Mouse (Mus musculus): Measurements from ENCODE around the gene Cenpe. TPM values are rescaled to one million over a fixed set of nuclear protein-coding genes. Genes with fewer than 3 reads are reported as not detected.

Cenpe gene
- total and polyA plus RNA-seq, 3 experiments, result 3.6 to 183 (median 58.3) TPM

DNA sequence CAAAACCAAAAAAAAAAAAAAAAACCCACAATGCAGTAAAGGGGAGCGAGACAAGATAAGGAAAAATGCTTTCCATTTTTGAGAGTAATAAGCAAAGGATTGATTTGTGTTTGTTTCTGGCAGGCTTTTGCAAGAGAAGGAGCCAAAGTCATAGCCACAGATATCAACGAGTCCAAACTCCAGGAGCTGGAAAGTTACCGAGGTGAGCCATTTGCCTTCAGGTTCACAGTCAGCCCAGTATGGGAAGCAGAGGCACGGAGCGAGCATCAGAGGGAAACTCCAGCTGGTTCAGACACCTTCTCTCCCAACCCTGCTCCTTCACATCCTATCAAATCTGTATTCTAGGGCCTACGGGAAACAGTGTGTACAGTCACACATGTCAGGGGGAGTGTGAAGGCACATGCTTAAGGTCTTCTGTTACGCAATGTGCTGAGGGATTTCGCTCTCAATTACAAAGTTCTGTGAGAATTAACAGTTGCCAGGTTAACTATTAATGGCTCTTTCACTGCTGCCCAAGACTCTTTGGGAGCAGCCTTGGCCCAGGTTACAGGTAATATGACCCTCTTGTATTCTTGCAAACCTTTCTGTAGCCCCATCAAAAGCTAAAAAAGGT is 75.9 kb downstream of the Cenpe start:
- DNase-seq (ENCODE audit: low spot score) (no peak), ATAC-seq (ENCODE audit: extremely low read depth, insufficient number of reproducible peaks, low FRiP score, poor library complexity, severe bottlenecking) (no peak)
- no peak for TF ChIP-seq GATA2 (IDR thresholded peaks at IDR 0.05; ENCODE audit: borderline replicate concordance, low read depth, low read length)
- no peak for TF ChIP-seq POLR2AphosphoS5 (IDR thresholded peaks at IDR 0.05; ENCODE audit: insufficient replicate concordance, low read depth, low read length)
- TF ChIP-seq GATA1 (IDR thresholded peaks at IDR 0.05; ENCODE audit: borderline replicate concordance, low read length), result no peak
- TF ChIP-seq CTCF (IDR thresholded peaks at IDR 0.05; ENCODE audit: low read depth, low read length), result no peak
- no peak for TF ChIP-seq TAL1 (conservative IDR thresholded peaks at IDR 0.05; ENCODE audit: low read depth, low read length)
- Histone ChIP-seq H3K4me1 (ENCODE audit: insufficient read depth, low read depth, low read length) (no peaks in the 10 kb centered on the region), H3K4me3 (ENCODE audit: low read depth, low read length) (no peak overlapping the region), H3K27me3 (ENCODE audit: insufficient read depth, low read length) (peaks cover 9% of the 10 kb centered on the region), H3K36me3 (replicated peaks) (no peaks in the 10 kb centered on the region), H3K9me3 (replicated peaks) (no peaks in the 10 kb centered on the region)

DNA sequence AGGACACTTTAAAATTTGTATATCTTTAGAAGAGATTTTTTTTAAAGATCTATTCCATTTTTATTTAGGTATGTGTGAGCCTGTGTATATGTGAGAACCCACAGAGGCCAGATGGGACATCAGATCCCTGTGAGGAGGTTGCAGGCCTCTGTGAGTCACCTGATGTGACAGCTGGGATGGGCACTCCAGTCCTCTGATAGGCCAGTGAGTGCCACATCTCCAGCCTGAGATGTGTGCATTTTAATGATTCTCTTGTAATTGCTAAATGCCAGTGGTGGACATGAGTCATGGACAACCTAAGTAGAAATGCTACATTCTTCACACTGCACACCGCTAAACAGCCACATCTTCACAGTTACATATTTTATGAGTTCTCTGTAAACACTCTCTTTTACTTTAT is 76.8 kb downstream of the Cenpe start:
- DNase-seq (ENCODE audit: low spot score), result no peak
- no peak for TF ChIP-seq POLR2AphosphoS5 (IDR thresholded peaks at IDR 0.05; ENCODE audit: insufficient replicate concordance, low read depth, low read length)
- no peak for TF ChIP-seq GATA1 (IDR thresholded peaks at IDR 0.05; ENCODE audit: borderline replicate concordance, low read length)
- TF ChIP-seq GATA2 (IDR thresholded peaks at IDR 0.05; ENCODE audit: borderline replicate concordance, low read depth, low read length), result no peak
- TF ChIP-seq CTCF (IDR thresholded peaks at IDR 0.05; ENCODE audit: low read depth, low read length), result no peak
- no peak for TF ChIP-seq TAL1 (conservative IDR thresholded peaks at IDR 0.05; ENCODE audit: low read depth, low read length)
- no peaks in the 10 kb centered on the region for H3K9me3 ChIP-seq (replicated peaks)
- no peaks in the 10 kb centered on the region for H3K36me3 ChIP-seq (replicated peaks)
- ATAC-seq (ENCODE audit: extremely low read depth, insufficient number of reproducible peaks, low FRiP score, poor library complexity, severe bottlenecking), result no peak
- H3K4me3 ChIP-seq (ENCODE audit: low read depth, low read length), result no peak overlapping the region
- no peaks in the 10 kb centered on the region for H3K4me1 ChIP-seq (ENCODE audit: insufficient read depth, low read depth, low read length)
- H3K27me3 ChIP-seq (ENCODE audit: insufficient read depth, low read length), result peaks cover 10% of the 10 kb centered on the region

DNA sequence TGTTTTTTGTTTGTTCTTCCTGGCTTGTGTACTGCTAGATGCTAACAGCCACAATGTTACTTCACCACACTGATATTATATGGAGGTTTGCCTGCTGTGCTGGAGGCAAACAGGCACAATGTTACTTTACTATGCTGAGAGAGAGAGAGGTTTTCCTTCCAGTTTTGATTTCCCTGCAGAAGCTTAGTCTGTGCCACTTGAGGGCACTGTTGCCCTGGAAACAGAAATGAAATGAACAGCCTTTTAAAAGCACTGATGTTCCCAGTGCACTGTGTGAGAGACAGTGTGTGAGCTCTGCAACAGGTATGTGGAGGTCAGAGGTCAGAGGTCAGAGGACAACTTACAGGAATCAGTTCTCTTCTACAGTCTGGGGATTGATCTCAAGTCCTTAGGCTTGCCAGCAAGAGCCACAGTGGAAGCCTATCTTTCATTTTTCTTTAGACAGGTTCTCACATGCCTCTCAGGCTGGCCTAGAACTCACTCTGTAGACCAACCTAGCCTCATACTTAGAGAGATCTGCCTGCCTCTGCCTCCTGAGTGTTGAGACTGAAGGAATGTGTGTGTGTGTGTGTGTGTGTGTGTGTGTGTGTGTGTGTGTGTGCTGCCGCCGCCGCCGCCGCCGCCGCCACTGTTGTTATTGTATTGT is 78.0 kb downstream of the Cenpe start:
- Histone ChIP-seq H3K27me3 (ENCODE audit: insufficient read depth, low read length) (peaks cover 13% of the 10 kb centered on the region), H3K36me3 (replicated peaks) (no peaks in the 10 kb centered on the region), H3K9me3 (replicated peaks) (no peaks in the 10 kb centered on the region), H3K4me3 (ENCODE audit: low read depth, low read length) (no peak overlapping the region), H3K4me1 (ENCODE audit: insufficient read depth, low read depth, low read length) (no peaks in the 10 kb centered on the region)
- TF ChIP-seq TAL1 (conservative IDR thresholded peaks at IDR 0.05; ENCODE audit: low read depth, low read length), result no peak
- TF ChIP-seq POLR2AphosphoS5 (IDR thresholded peaks at IDR 0.05; ENCODE audit: insufficient replicate concordance, low read depth, low read length), result no peak
- TF ChIP-seq GATA1 (IDR thresholded peaks at IDR 0.05; ENCODE audit: borderline replicate concordance, low read length), result no peak
- 0 out of 2 replicates have a peak, but pooled peaks have one; percentile 16 for TF ChIP-seq CTCF (IDR thresholded peaks at IDR 0.05; ENCODE audit: low read depth, low read length)
- no peak for TF ChIP-seq GATA2 (IDR thresholded peaks at IDR 0.05; ENCODE audit: borderline replicate concordance, low read depth, low read length)
- DNase-seq (ENCODE audit: low spot score) (peak; percentile 4), ATAC-seq (ENCODE audit: extremely low read depth, insufficient number of reproducible peaks, low FRiP score, poor library complexity, severe bottlenecking) (no peak)

DNA sequence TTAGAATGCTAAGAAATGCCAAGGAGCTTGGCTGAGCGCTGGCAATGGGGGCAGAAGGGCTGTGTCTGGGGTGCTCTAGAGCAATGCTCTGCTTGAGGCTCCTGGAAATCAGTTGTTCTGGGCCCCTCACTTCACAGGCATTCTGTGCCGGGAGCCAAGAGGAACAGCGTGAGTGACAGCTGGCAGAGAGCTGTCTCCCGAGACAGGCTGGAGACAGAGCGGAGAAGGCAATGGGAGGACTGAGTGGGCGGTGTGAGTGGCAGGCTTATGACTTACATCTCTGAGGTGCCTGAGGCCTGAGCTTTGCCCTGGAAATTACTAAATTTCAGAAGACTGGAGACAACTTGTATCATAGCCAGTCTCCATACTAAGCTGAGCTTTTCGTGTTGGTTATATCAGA is 81.4 kb downstream of the Cenpe start:
- Histone ChIP-seq H3K9me3 (replicated peaks) (no peaks in the 10 kb centered on the region), H3K36me3 (replicated peaks) (no peaks in the 10 kb centered on the region), H3K4me3 (ENCODE audit: low read depth, low read length) (no peak overlapping the region), H3K27me3 (ENCODE audit: insufficient read depth, low read length) (peaks cover 18% of the 10 kb centered on the region), H3K4me1 (ENCODE audit: insufficient read depth, low read depth, low read length) (peaks cover 2% of the 10 kb centered on the region; the same call in 1 of the 2 replicates)
- ATAC-seq (ENCODE audit: extremely low read depth, insufficient number of reproducible peaks, low FRiP score, poor library complexity, severe bottlenecking) (no peak), DNase-seq (ENCODE audit: low spot score) (no peak)
- TF ChIP-seq POLR2AphosphoS5 (IDR thresholded peaks at IDR 0.05; ENCODE audit: insufficient replicate concordance, low read depth, low read length), result no peak
- no peak for TF ChIP-seq GATA1 (IDR thresholded peaks at IDR 0.05; ENCODE audit: borderline replicate concordance, low read length)
- no peak for TF ChIP-seq TAL1 (conservative IDR thresholded peaks at IDR 0.05; ENCODE audit: low read depth, low read length)
- no peak for TF ChIP-seq GATA2 (IDR thresholded peaks at IDR 0.05; ENCODE audit: borderline replicate concordance, low read depth, low read length)
- no peak for TF ChIP-seq CTCF (IDR thresholded peaks at IDR 0.05; ENCODE audit: low read depth, low read length)

DNA sequence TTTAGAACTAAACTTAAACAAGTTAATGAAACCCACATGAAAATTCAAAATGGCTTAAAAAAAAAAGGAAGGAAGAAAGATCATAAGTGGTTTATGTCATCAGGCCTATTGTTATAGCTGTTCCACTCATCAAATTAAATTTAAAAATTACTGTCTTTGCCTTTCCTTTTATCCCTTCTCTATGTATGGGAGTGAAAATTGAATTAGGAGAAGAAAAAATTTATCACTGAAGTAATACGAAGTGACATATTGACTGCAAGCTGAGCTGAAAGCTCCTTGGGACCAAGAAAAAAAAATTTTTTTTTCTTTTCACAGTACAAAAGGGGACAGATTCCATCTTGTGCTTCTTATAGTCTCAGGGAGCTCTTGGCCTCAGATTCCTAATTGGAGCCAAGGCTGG is 83.2 kb downstream of the Cenpe start:
- H3K27me3 ChIP-seq (ENCODE audit: insufficient read depth, low read length), result peaks cover 18% of the 10 kb centered on the region
- no peaks in the 10 kb centered on the region for H3K36me3 ChIP-seq (replicated peaks)
- H3K4me1 ChIP-seq (ENCODE audit: insufficient read depth, low read depth, low read length), result peaks cover 2% of the 10 kb centered on the region; the same call in 1 of the 2 replicates
- H3K9me3 ChIP-seq (replicated peaks), result no peaks in the 10 kb centered on the region
- H3K4me3 ChIP-seq (ENCODE audit: low read depth, low read length), result no peak overlapping the region
- DNase-seq (ENCODE audit: low spot score) (no peak), ATAC-seq (ENCODE audit: extremely low read depth, insufficient number of reproducible peaks, low FRiP score, poor library complexity, severe bottlenecking) (no peak)
- no peak for TF ChIP-seq GATA1 (IDR thresholded peaks at IDR 0.05; ENCODE audit: borderline replicate concordance, low read length)
- no peak for TF ChIP-seq CTCF (IDR thresholded peaks at IDR 0.05; ENCODE audit: low read depth, low read length)
- no peak for TF ChIP-seq GATA2 (IDR thresholded peaks at IDR 0.05; ENCODE audit: borderline replicate concordance, low read depth, low read length)
- no peak for TF ChIP-seq TAL1 (conservative IDR thresholded peaks at IDR 0.05; ENCODE audit: low read depth, low read length)
- no peak for TF ChIP-seq POLR2AphosphoS5 (IDR thresholded peaks at IDR 0.05; ENCODE audit: insufficient replicate concordance, low read depth, low read length)

DNA sequence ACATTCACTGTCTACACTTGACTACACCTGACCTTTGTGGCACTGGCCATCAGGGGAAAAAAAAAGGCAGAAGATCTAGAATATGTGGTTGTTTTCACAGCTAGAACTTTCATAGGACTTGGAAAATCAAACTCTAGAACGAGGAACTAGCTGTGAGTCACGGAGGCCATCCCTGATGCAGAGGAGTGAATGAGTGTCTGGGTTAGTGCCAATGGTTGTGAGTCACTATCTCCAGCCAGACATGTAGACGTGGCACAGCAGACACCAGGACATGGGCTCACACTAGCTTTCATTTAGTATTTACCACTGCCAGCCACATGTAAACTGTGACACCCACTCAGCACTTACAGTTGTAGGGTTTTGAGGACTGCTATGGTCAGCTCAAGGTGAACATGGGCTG is 86.2 kb downstream of the Cenpe start:
- H3K9me3 ChIP-seq (replicated peaks), result no peaks in the 10 kb centered on the region
- DNase-seq (ENCODE audit: low spot score) (no peak), ATAC-seq (ENCODE audit: extremely low read depth, insufficient number of reproducible peaks, low FRiP score, poor library complexity, severe bottlenecking) (no peak)
- no peak overlapping the region for H3K4me3 ChIP-seq (ENCODE audit: low read depth, low read length)
- H3K27me3 ChIP-seq (ENCODE audit: insufficient read depth, low read length), result peaks cover 26% of the 10 kb centered on the region
- TF ChIP-seq GATA1 (IDR thresholded peaks at IDR 0.05; ENCODE audit: borderline replicate concordance, low read length) (no peak), GATA2 (IDR thresholded peaks at IDR 0.05; ENCODE audit: borderline replicate concordance, low read depth, low read length) (no peak), CTCF (IDR thresholded peaks at IDR 0.05; ENCODE audit: low read depth, low read length) (no peak), POLR2AphosphoS5 (IDR thresholded peaks at IDR 0.05; ENCODE audit: insufficient replicate concordance, low read depth, low read length) (no peak), TAL1 (conservative IDR thresholded peaks at IDR 0.05; ENCODE audit: low read depth, low read length) (no peak)
- no peaks in the 10 kb centered on the region for H3K36me3 ChIP-seq (replicated peaks)
- peaks cover 2% of the 10 kb centered on the region; the same call in 1 of the 2 replicates for H3K4me1 ChIP-seq (ENCODE audit: insufficient read depth, low read depth, low read length)

Measured in G1E (cell line).